Mouse (Mus musculus): Measurements from ENCODE around the gene N4bp2l2. TPM values are rescaled to one million over a fixed set of nuclear protein-coding genes. Genes with fewer than 3 reads are reported as not detected.

The N4bp2l2 gene
- polyA plus RNA-seq, 1 experiment from 2014 or later: 35.5 TPM

DNA sequence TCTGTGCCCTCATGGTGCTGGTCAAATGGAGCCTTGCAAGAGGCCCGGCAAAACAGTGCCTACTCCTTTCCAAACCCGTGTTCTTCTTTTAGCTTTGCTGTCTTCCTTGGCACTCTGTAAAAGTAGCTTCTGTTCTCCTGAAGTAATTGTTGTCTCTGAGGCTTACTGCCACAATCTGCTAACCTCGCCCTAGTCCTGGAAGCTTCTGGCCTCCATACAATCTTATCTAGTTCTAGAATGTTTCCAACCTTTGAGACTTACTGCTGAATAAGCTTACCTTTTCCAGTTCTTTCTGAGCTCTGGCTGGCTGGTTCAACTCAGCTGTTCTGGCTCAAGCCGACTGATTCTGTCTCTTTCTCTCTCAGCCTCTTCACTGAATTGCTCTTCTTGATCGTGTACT lies 104.2 kb downstream of the N4bp2l2 start:
- Histone ChIP-seq H3K4me3 (no peak overlapping the region), H3K27ac (no peak overlapping the region), H3K9me3 (replicated peaks) (no peaks in the 10 kb centered on the region), H3K27me3 (ENCODE audit: low read depth, poor library complexity, severe bottlenecking) (no peaks in the 10 kb centered on the region), H3K4me1 (no peaks in the 10 kb centered on the region), H3K36me3 (peaks cover 96% of the 10 kb centered on the region)
- DNase-seq (ENCODE audit: low spot score): peak; percentile 12
- WGBS: 92% methylated on average over 5 of the region's 5 CpGs

DNA sequence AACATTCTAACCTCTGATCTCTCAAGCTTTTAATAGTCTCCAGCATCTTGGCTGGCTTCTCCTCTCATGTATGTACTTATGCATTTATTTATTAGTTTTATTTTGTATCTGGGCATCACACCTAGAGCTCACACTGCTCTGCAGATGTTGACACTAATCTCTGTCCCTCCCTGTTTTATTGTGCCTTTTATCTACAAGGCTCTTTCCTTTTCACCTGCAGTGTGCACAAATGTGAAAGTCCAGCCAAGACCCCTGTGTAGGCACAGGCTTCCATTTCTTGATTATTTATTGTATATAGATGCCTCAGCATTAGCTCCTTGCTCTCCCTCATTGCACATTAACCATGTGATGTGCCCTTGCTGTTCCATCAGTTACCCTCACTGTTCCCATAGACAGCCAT lies 104.6 kb downstream of the N4bp2l2 start:
- Histone ChIP-seq H3K27me3 (ENCODE audit: low read depth, poor library complexity, severe bottlenecking) (no peaks in the 10 kb centered on the region), H3K4me3 (no peak overlapping the region), H3K9me3 (replicated peaks) (no peaks in the 10 kb centered on the region), H3K4me1 (no peaks in the 10 kb centered on the region), H3K36me3 (peaks cover 94% of the 10 kb centered on the region), H3K27ac (no peak overlapping the region)
- DNase-seq (ENCODE audit: low spot score): no peak

GRCm38 (mm10) chr5:150560851-150561250 lies 105.1 kb downstream of the N4bp2l2 start:
- no peaks in the 10 kb centered on the region for H3K27me3 ChIP-seq (ENCODE audit: low read depth, poor library complexity, severe bottlenecking)
- H3K9me3 ChIP-seq (replicated peaks): no peaks in the 10 kb centered on the region
- no peak overlapping the region for H3K4me3 ChIP-seq
- DNase-seq (ENCODE audit: low spot score): no peak
- H3K27ac ChIP-seq: no peak overlapping the region
- H3K36me3 ChIP-seq: peaks cover 90% of the 10 kb centered on the region
- 96% methylated on average over 5 of the region's 5 CpGs for WGBS
- no peaks in the 10 kb centered on the region for H3K4me1 ChIP-seq

DNA sequence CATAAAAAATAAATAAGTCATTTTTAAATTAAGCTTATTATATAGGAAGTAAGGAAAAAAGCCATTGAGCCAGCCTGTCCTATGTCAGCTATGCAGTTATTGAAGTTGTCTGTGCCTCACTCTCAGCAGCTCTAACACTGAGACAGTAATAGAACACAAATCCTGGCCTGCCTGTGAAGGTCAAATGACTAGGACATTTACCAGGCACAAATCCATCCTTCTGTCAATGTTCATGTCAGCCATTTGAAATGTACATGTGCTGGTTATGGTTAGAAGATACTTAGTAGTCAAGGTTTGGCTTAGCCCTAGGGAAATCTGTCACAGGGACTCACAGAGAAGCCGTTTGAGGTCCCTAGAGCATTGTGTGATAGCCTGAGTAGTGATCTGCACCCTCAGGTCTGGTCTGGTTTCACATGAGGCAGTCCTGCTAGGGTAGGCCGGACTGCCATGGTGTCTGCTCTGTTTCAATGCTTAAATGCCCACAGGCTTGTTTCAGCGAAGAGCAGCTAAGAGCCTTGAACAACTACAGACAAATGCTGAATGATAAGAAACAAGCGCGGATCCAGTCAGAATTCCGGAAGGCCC lies 106.4 kb downstream of the N4bp2l2 start:
- DNase-seq (ENCODE audit: low spot score): peak; percentile 12
- Histone ChIP-seq H3K4me1 (no peaks in the 10 kb centered on the region), H3K4me3 (no peak overlapping the region), H3K36me3 (peaks cover 90% of the 10 kb centered on the region), H3K27me3 (ENCODE audit: low read depth, poor library complexity, severe bottlenecking) (no peaks in the 10 kb centered on the region), H3K9me3 (replicated peaks) (no peaks in the 10 kb centered on the region), H3K27ac (no peak overlapping the region)
- WGBS: 92% methylated on average over 6 of the region's 6 CpGs

Other genes with a start within 250 kb of the N4bp2l2 start
- not detected in 2 replicates for gene Zar1l, start 148.0 kb downstream of the N4bp2l2 start, polyA plus RNA-seq (2016; fragmentation: Nextera tagmentation; extraction: Ambion mirVana)
- 38.7 and 46.6 TPM in 2 replicates for gene Brca2, start 143.6 kb downstream of the N4bp2l2 start, polyA plus RNA-seq (2016; fragmentation: Nextera tagmentation; extraction: Ambion mirVana)
- 2.4 and 2.7 TPM in 2 replicates for gene N4bp2l1, start 69.0 kb downstream of the N4bp2l2 start, polyA plus RNA-seq (2016; fragmentation: Nextera tagmentation; extraction: Ambion mirVana)
- 33.8 and 43.0 TPM in 2 replicates for gene Pds5b, start 7.6 kb upstream of the N4bp2l2 start, polyA plus RNA-seq (2016; fragmentation: Nextera tagmentation; extraction: Ambion mirVana)